Mouse (Mus musculus) right cerebral cortex, postnatal 4 days (tissue): ENCODE results near the gene Gm7029.

ENCODE experiments used
- DNase-seq: peaks from one replicate; pipeline ENCODE4 v3.0.0-alpha.2; 2022

Gm7029 gene

DNA sequence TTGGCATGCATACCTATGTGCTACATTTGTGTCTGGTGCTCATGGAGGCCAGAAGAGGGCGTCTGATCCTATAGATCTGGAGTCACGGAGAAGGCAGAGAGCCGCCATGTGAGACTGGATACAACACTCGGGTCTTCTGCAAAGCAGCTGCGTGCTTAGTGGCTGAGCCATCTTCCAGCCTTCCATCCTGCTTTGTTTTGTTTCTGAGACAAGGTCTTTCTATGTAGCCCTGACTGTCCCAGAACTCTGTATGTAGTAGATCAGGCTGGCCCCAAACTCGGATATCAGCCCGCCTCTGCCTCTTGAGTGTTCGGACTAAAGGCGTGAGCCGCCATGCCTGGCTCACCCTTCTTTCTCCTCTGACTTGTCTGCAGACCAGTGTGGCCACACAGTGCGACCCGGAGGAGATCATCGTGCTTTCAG, 41.3 kb downstream of the Gm7029 start:
- DNase-seq, result no peak

DNA sequence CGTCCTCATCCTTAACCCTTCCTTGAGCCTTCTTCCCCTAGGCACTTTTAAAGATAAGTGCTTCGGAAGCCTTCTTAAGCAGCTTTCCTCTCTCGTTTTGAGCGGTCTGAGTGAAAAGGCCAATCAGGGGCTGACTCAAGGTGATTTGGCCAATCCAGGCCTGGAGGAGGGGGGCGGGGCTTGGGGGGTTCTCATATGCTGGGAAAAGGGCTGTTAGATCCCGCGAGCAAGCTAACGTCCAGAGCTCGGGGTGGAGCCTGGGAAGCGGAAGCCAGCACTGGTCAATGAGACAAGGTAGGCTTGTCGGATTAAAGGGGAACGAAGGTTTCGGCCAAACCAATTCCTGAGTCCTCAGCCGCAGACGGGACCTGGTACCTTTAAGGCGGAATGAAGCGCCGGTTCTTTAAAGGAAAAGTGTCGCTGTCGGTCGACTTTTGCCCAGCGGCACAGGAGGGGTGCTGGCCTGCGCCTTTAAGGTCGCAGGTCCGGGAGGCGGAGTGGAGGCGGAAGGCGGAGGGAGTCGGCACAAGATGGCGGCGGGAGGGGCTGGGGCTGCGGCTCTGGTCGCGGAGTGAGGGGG, 42.1 kb downstream of the Gm7029 start, which contains the start of the genes Tapbp and Zbtb22:
Tapbp (plus strand) TSS at position 229 of the 580 bp plus-strand sequence.
Zbtb22 (plus strand) TSS at position 234 of the 580 bp plus-strand sequence.
- DNase-seq, result peak; percentile 93

- no peak for DNase-seq
Measured at GRCm38 (mm10) chr17:33916294-33916693, 42.7 kb downstream of the Gm7029 start.

GRCm38 (mm10) chr17:33916847-33917655, 43.4 kb downstream of the Gm7029 start:
- no peak for DNase-seq

- no peak for DNase-seq
Measured at GRCm38 (mm10) chr17:33917656-33918292, 44.1 kb downstream of the Gm7029 start.

- DNase-seq, result no peak
Measured at GRCm38 (mm10) chr17:33918293-33919203, 44.9 kb downstream of the Gm7029 start.

DNA sequence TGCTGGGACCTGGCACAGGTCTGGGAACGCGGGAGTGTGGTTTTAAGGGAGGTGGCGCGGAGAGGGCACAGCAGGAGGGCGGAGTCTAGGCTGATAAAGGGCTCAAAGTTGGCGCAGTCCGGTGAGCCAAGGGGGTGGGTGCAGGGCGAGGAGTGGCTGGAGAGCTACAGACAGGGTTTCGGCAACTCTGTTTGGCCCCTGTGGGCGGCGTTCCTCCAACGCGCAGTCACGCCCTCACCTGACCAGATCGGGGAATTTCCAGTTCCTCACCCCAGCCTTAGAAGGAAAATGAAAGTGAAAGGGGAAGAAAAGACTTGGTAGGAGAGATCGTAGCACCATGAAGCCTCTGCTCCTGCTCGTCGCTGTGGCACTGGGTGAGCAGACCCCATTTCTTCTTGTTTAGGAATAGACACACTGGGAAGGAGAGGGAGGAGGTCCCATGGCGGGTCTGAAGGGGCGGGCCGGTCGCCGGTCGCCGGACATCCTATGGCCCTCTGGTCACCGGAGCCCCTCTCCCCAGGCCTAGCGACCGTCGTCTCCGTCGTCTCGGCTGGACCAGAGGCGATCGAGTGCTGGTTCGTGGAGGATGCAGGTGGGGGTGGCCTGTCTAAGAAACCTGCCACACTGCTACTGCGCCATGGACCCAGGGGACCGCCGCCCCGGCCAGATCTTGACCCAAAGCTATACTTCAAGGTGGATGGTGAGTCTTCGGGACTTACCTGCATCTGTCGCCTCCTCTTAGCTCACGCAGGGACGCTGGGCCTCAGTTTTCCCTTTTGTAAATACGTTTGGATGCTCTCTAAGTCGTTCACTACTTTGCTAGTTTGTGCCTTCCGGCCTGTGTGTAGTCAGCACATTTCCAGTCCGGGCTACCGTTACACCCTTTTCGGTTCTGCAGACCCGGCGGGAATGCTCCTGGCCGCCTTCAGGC, 46.0 kb downstream of the Gm7029 start:
- no peak for DNase-seq

GRCm38 (mm10) chr17:33920282-33921097, 46.9 kb downstream of the Gm7029 start:
- peak; percentile 73 for DNase-seq

DNA sequence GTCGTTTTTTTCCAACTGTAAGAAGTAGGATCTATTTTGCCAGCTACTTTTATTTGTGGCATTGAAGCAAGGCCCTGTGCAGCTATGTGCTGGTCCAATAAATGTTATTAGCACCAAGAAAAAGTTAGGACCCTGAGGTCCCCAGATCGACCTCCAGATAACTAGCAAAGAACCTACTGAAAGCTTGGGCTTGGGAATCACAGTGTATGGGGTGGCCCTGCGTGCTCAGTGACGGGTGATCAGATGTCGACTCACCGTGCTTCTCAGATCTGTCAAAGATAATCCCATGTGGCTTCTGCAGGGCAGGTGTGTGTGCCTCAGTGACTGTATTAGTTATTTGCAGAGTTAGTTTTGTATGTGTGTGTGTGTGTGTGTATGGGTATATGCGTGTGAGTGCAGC, 47.7 kb downstream of the Gm7029 start:
- no peak for DNase-seq
